Mouse (Mus musculus): ENCODE results near the gene Rtn1. TPM values are rescaled to one million over a fixed set of nuclear protein-coding genes. Genes with fewer than 3 reads are reported as not detected.

Gene Rtn1
- polyA plus RNA-seq, 1 experiment from 2014 or later, result 1,241 TPM

DNA sequence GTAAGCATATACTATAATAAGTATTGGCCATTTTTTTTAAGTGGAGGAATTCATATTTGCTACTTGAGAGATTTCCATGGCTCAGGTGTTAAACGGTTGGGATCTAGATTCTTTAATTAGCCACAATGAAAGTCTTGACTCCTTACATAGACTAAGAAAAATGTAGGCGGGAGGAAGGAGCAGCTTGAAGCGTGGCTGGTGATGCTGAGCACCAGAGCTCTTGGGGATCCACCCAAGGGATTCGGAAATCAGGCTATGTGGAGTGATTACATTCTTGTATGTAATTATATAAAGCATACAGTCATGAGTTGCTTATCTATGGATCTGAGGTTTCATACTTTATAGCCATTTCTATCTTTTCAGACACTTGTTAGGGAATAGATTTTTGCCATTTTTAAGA lies 229.3 kb downstream of the Rtn1 start:
- no peak for ATAC-seq
- no peak overlapping the region for H3K4me3 ChIP-seq
- H3K9ac ChIP-seq, result no peak overlapping the region
- no peak overlapping the region for H3K4me2 ChIP-seq
- no peaks in the 10 kb centered on the region for H3K36me3 ChIP-seq (ENCODE audit: poor library complexity, severe bottlenecking)
- 85% methylated on average over 4 of the region's 4 CpGs for WGBS
- H3K4me1 ChIP-seq, result no peaks in the 10 kb centered on the region
- no peaks in the 10 kb centered on the region for H3K27me3 ChIP-seq
- no peak overlapping the region for H3K27ac ChIP-seq
- H3K9me3 ChIP-seq (replicated peaks), result 0 out of 2 replicates have a peak, but pooled peaks cover 4% of the 10 kb centered on the region

DNA sequence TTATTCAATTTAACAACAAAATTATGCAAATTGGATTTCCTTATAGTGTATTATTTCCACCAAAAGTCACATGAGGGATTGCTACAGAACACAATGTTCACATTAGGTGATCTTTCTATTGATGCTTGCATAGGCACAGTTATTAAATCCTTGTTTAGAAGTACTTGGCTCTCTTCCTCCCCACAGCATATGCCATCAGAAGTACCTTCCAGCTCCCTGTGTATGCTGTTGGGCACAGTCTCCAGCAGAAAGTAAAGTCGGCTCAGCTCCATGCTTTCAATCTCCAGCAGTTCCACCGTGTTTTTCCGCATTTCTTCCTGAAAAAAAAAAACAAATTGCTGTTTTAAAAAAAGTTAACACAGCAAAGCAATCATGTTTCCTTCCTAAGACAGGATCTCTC lies 230.5 kb downstream of the Rtn1 start:
- Histone ChIP-seq H3K4me3 (no peak overlapping the region), H3K27me3 (no peaks in the 10 kb centered on the region), H3K9ac (no peak overlapping the region), H3K27ac (no peak overlapping the region), H3K9me3 (replicated peaks) (0 out of 2 replicates have a peak, but pooled peaks cover 4% of the 10 kb centered on the region), H3K4me1 (no peaks in the 10 kb centered on the region), H3K36me3 (ENCODE audit: poor library complexity, severe bottlenecking) (no peaks in the 10 kb centered on the region), H3K4me2 (no peak overlapping the region)
- no peak for ATAC-seq
- 87% methylated on average over 3 of the region's 3 CpGs for whole genome bisulfite sequencing

Other genes with a start within 250 kb of the Rtn1 start
- 0.06 TPM in 1 of 2 replicates, not detected in the other for gene Ccdc175, start 224.0 kb downstream of the Rtn1 start, polyA plus RNA-seq (2015; fragmentation: Nextera tagmentation; extraction: Ambion mirVana)
- 3.0 and 3.2 TPM in 2 replicates for gene Lrrc9, start 32.8 kb upstream of the Rtn1 start, polyA plus RNA-seq (2015; fragmentation: Nextera tagmentation; extraction: Ambion mirVana)
- 15.5 and 16.8 TPM in 2 replicates for gene Pcnx4, start 127.3 kb upstream of the Rtn1 start, polyA plus RNA-seq (2015; fragmentation: Nextera tagmentation; extraction: Ambion mirVana)
- not detected in 2 replicates for gene Gm4756, start 240.6 kb upstream of the Rtn1 start, polyA plus RNA-seq (2015; fragmentation: Nextera tagmentation; extraction: Ambion mirVana)

Measured in forebrain, embryonic 13.5 days (tissue).